Mouse (Mus musculus) layer of hippocampus, postnatal 14 days (tissue): ENCODE data around the gene Cby1. TPM values are rescaled to one million over a fixed set of nuclear protein-coding genes. Genes with fewer than 3 reads are reported as not detected.
A peak's percentile ranks its signal among the peaks of the same experiment; 100 is the strongest.

Experiments
- DNase-seq, 2 experiments: peaks; one replicate each; pipeline ENCODE4 v3.0.0; 2021 to 2022; ENCODE audit warnings: low spot score in 2 of 2, mixed read lengths in 1 of 2
- total RNA-seq, 2 experiments: library from RNA; stranded (reverse); gene quantifications; 2 replicates each; pipeline ENCODE4 v1.2.3; 2021

Cby1 gene
- total RNA-seq, 2 experiments from 2014 or later = 57.0 to 59.9 TPM

DNA sequence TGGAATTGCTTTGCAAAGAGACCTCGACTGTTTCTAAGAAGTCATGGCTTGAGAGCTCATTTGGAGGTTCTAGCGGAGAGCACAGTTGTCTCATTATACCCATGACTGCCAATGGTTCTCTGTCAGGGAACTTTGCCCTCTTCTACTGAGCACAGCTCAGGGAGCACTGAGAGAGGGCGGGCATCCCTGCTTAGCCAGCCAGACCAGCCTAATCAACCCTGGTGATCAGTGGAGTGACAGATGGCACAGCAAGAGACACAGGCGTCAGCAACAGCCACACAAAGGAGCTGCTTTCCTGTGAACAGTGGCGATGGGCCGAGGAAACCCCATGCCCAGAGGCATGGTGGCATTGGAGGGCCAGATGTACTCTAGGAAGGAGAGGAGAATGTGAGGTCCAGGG lies 38.0 kb downstream of the Cby1 start:
- DNase-seq = peak in 1 of 2 experiments; percentile 40

DNA sequence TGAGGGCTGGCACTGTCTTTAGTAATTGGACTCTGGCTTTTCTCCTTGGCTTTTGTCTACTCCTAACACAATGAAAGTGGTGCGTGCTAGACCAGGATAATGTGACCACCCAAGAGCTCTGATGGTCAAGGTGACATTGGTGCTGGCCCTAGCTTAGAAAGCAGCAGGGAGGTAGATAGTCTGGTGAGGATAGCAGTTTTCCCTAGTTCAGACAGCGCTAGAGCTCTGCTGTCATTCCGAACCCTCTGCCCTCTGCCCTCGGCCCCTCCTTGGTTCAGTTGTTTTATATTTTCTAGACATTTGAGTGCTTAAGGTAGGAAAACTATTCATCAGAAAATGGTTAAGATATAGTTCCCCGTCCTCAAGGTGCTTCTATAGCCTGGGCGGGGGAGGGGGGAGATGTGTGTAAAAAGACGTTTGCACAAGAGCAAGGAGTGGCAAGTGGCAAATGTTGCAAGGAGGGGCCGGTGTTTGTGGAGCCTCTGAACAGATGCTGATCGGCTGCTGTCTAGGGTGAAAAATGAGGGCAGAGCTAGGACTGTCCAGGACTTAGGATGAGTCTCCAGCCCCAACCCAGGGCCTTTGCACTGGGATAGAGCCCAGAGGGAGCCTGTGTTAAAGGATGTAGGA lies 38.7 kb downstream of the Cby1 start:
- DNase-seq = no peak

- DNase-seq = no peak
Measured at GRCm38 (mm10) chr15:79706603-79707214, 47.7 kb downstream of the Cby1 start.

GRCm38 (mm10) chr15:79708229-79708822 lies 49.3 kb downstream of the Cby1 start:
- no peak for DNase-seq

DNA sequence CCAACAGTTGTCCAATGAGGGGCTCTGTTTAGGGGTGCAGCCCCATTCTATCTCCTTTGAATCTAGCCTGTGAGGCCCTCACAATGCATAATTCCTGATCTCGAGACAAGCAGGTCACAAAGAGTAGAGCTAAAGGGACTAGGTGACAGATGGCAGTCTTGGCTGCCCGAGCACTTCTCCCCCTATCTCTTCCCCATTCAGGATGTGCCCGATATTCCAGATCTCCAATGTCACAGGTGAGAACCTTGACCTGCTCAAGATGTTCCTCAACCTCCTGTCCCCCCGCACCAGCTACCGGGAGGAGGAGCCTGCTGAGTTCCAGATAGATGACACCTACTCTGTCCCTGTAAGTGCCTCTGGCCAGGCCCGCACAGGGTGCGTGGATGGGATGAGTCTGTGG lies 56.6 kb downstream of the Cby1 start:
- no peak for DNase-seq

GRCm38 (mm10) chr15:79716710-79717109 lies 57.7 kb downstream of the Cby1 start:
- no peak for DNase-seq

Other genes with a start within 250 kb of the Cby1 start
- 100 to 1,000 TPM; 139 to 147 TPM for gene Csnk1e, start 203.6 kb upstream of the Cby1 start, total RNA-seq
- gene Kcnj4, start 154.0 kb upstream of the Cby1 start, total RNA-seq = 10 to 100 TPM; 69.2 to 72.7 TPM
- gene Kdelr3, start 142.8 kb upstream of the Cby1 start, total RNA-seq = 1 to 10 TPM; 1.4 to 1.8 TPM
- 100 to 1,000 TPM; 353 to 381 TPM for gene Ddx17, start 112.5 kb upstream of the Cby1 start, total RNA-seq
- 1 to 10 TPM in 1 of 2 experiments, under 1 TPM in 1; 0.29 to 1.7 TPM for gene Dmc1, start 54.1 kb upstream of the Cby1 start, total RNA-seq
- gene Fam227a, start 243 bp upstream of the Cby1 start, total RNA-seq = 10 to 100 TPM; 10.2 to 11.0 TPM
- 100 to 1,000 TPM; 103 TPM for gene Tomm22, start 11.7 kb downstream of the Cby1 start, total RNA-seq
- 10 to 100 TPM; 46.2 to 46.4 TPM for gene Josd1, start 28.7 kb downstream of the Cby1 start, total RNA-seq
- 10 to 100 TPM; 43.3 to 44.1 TPM for gene Gtpbp1, start 31.6 kb downstream of the Cby1 start, total RNA-seq
- gene Sun2, start 83.3 kb downstream of the Cby1 start, total RNA-seq = 10 to 100 TPM; 18.5 to 23.3 TPM
- 10 to 100 TPM; 41.1 TPM for gene Dnal4, start 118.7 kb downstream of the Cby1 start, total RNA-seq
- 100 to 1,000 TPM; 878 to 953 TPM for gene Nptxr, start 145.6 kb downstream of the Cby1 start, total RNA-seq
- 10 to 100 TPM; 21.9 to 36.2 TPM for gene Npcd, start 175.0 kb downstream of the Cby1 start, total RNA-seq
- gene Cbx6, start 175.5 kb downstream of the Cby1 start, total RNA-seq = 100 to 1,000 TPM; 389 to 413 TPM
- gene Apobec3, start 232.5 kb downstream of the Cby1 start, total RNA-seq = 1 to 10 TPM; 6.1 to 6.4 TPM